Mouse (Mus musculus): Measurements from ENCODE around the gene Tram2. TPM values are rescaled to one million over a fixed set of nuclear protein-coding genes. Genes with fewer than 3 reads are reported as not detected.

Tram2 gene
- total RNA-seq, 2 experiments from 2014 or later = 8.7 to 9.2 TPM

DNA sequence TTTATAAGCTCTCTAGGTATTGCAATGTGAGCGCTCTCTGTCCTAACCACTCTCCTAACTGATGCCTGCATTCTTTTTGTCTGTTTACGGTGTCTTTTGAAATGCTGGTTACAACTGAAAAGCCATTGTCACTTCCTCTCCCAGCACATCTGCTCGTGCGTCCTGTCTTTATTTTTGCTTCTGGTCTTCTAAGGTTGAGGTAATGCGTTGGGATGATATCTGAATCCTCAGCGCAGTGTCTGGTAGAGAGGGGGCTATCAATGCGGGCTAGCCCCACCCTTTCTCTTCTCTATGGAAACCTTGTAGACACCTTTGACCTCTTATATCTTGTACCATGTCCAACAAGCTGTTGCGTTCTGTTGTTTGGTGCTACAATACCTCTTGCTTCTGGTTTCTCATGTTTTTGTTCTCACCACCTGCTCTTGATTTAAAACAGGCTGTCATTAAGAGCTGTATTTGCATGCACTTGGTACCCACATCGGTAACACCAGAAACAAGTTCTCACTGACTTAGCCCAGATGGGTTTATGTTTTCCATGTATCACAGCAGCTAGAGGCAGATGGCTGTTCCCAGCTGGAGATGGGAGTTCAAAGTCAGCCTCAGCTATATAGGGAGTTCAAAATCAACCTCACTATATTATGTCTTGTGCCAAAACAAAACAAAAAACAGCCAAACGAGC is 92.5 kb downstream of the Tram2 start:
- intact Hi-C loops (cut with DNase I) = no loop called here
- no peak for DNase-seq

DNA sequence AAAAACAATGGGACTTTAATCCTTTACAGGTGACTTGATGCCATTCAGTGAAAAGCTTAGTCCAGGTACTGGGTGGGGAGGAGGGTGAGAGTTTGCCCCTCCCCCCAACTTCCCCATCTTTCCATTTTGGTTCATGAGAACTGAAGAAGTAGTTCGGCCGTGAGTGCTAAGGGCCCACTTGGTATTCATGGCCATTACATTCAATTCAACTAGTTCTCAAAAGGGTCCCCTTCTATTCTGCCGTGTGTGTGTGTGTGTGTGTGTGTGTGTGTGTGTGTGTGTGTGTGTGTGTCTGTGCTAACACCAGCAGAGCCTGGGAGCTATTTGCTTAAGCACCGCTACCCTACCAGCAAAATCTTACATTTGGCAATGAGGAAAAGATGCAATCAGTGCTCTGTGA is 94.4 kb downstream of the Tram2 start:
- no peak for DNase-seq
- intact Hi-C loops (cut with DNase I) = no loop called here

DNA sequence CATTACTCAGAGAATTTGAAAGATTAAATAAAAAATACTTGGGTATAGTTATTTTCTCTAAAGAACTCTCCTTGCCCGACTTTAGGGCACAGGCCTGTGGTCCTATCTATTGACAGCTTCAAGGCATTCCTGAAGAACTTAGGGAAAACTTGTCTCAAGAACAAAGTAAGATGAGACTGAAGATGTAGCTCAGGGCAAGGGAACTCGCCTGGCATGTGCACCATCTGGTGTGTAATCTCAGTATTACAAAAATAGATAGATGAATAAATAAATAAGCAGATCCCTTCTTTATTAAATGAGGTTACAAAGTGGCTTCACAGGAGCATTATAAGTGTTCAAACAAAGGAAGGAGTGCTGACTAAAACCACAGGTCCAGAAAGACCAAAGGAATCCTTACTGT is 94.9 kb downstream of the Tram2 start:
- DNase-seq = no peak
- intact Hi-C loops (cut with DNase I) = no loop called here

DNA sequence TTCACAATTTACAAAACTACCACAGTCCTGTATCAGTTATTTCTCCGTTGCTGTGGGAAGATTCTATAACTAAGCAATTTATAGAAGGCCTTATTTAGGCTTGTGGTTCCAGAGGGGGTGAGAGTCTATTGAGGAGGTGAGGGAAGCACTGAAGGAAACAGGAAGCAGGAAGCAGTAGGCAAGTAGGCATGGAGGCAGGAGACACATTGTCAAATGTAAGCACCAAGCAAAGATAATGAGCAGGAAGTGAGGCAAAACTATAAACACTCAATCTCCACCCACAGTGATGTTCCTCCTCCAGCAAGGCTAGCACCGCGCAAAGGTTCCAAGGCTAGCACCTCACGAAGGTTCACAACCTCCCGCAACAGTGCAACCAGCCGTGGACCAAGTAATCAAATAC is 97.3 kb downstream of the Tram2 start:
- intact Hi-C loops (cut with DNase I) = no loop called here
- no peak for DNase-seq

DNA sequence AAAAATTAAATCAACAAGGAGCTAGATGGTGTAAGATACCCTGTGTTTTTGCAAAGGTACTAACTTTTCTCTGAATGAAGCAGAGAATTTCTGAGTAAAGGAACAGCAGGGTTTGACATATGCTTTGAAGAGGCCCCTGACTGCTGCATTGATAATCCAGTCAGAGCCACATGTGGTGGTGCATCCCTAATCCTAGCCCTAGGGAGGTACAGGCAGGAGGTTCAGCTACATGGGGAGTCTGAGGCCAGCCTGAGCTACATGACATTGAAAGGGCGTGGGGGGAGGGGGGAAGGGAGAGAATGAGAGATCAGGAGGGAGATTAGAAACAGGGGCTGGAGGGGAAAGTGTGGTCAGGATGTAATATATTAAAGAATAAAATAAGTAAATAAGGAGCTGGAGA is 98.5 kb downstream of the Tram2 start:
- DNase-seq = no peak
- intact Hi-C loops (cut with DNase I) = no loop called here

DNA sequence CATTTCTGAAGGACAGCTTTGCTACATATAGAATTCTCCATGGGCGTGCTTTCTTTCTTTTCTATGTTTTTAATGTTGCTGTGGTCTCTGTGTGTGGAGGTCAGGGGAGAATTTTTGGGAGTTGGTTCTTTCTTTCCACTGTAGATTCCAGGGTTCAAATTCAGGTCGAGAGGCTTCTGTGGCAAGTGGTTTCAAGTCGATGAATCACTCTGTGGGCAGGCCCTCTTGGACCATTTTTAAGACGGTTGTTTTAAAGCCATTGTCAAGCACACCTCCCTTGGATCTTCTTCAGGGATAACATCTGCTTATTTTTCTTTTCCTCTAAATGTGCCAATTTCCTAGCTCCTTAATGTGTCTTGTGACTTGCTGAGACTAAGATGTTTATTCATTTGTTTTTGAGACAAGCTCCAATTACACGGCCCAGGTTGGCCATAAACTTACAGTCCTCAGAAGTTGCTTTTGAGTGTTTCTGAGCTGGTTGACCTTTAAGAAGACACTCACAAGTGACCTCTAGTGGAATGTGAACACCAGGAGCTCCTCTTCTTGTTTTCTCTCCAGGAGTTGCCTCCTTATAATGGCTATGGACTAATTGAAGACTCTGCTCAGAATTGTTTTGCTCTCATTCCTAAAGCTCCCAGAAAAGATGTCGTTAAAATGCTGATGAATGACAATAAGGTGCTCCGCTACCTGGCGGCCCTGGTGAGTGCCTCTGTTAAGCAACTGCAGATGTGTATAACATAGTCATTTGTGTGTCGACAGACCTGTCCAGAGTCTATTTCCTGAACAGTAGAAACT is 104.5 kb downstream of the Tram2 start:
- intact Hi-C loops (cut with DNase I) = no loop called here

DNA sequence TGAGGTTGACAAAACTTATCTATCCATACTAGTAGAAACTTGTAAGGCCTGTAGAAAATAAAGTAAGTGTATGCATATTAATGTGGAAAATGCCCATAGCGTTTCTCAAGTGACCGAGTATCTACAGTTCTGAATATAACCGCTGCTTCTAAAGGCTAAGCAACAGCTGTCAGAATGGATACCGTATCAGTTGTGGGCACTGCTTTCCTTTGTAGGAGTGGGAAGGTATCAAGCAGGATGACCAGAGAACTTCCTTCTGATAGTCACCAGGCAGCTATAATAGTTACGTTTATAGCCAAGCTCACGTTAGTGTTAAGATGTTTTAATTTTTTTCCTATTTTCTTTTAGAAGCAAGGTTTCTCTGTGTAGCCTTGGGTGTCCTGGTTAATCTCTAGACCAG is 105.6 kb downstream of the Tram2 start:
- no peak for DNase-seq
- intact Hi-C loops (cut with DNase I) = no loop called here

More for the DNA sequence above, 104.5 kb downstream of the Tram2 start:
- DNase-seq = no peak

DNA sequence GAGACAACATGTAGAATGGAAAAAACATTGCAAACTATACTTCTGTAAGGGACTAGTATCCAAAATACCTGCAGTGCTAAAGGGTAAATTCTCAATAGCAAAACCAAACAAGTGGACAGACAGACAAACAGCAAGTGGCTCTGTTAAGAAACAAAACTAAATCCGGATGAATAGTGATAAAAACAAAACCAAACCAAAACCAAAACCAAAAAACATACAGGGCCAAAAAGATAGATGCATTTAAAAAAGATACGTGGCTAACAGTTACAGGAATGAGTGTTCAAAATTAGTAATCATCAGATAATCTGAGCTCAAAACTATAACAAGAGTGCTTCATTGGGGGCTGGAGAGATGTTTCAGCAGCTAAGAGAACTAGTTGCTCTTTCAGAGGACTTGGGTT is 109.4 kb downstream of the Tram2 start:
- DNase-seq = no peak
- intact Hi-C loops (cut with DNase I) = no loop called here

DNA sequence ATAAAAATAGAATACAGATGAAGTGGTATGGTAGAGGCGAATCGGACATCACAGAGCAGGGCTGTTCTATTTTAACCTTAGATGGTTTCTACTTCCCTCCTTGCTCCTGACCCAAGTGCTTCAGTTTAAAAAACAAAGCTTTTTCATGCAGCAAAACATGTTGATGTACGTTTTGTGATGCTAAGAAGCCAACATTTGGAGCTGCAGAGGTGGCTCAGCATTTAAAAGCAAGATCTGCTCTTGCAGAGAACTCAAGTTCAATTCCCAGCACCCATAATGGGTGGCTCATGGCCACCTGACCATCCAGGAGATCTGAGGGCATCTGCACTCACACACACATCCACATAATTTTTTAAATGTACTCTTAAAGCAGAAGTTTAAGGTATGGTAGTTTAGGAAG is 124.2 kb downstream of the Tram2 start:
- DNase-seq = no peak
- intact Hi-C loops (cut with DNase I) = loop anchor here (5.0 kb wide), 1 partner anchor 47 kb away; no protein-coding TSS in a partner anchor

DNA sequence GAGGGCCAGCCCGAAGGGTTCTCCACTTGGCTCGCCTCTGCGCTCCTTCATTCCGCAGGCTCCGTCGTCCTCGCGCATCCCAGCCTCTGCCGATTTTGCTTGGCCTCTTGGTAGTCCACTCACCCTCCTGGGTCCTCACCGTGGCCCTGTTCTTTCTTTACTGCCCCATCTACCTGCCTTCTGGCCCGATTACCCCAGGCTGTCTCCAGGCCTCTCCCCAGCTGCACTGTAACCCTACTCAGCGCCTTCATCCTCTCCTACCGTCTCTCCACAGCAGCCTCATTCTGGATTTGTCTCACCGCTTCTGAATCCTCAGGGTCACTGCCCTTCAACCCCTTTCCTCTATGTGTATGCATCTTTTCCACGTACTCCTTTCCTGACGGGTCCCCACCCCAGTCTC is 127.2 kb downstream of the Tram2 start:
- intact Hi-C loops (cut with DNase I) = loop anchor here (5.0 kb wide), 1 partner anchor 51 kb away; no protein-coding TSS in a partner anchor

DNA sequence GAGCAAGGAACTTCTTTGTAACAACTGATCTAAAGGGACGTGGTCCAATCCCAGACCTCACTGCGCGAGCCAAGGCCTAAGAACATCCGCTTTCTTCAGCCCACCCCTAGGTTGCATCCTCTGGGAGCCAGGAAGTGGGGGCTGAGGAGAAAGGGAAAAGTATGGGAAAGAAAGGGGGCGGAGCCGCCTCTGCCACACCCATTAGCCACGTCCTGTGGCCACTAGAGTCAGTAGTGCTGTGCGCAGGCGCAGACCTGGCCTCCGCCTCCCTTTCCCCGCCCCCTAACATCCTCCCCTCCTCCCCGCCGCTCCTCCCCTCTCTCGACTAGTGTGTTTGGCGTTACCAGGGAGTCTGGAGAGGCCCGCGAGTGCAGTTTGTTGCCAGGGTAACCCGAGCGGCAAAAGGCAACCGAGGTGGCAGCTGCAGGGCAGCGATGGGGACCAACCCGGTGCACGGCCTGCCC is 127.7 kb downstream of the Tram2 start, which contains the start of gene Efhc1:
Gene Efhc1, plus strand, starts transcription at position 327 of the 464 bp plus-strand sequence.
- intact Hi-C loops (cut with DNase I) = loop anchor here (5.0 kb wide), 1 partner anchor 51 kb away; no protein-coding TSS in a partner anchor
- peak; percentile 92 to 93 for DNase-seq

More for the DNA sequence above, 127.2 kb downstream of the Tram2 start:
- DNase-seq = no peak

Other genes starting within 250 kb of the Tram2 start
- 1 to 10 TPM; 2.4 to 3.6 TPM for gene Paqr8, start 188.6 kb downstream of the Tram2 start, total RNA-seq (2021)
- gene Efhc1, start 127.6 kb downstream of the Tram2 start, total RNA-seq (2021) = 1 to 10 TPM in 1 of 2 experiments, under 1 TPM in 1; 0.71 to 1.6 TPM
- 1 to 10 TPM; 3.0 to 3.2 TPM for gene Tmem14a, start 139.3 kb upstream of the Tram2 start, total RNA-seq (2021)
- gene Gsta3, start 161.4 kb upstream of the Tram2 start, total RNA-seq (2021) = 1 to 10 TPM; 2.9 to 7.6 TPM

All from heart, postnatal 14 days (tissue).